Mouse (Mus musculus): ENCODE results near the gene Asxl2.

DNA sequence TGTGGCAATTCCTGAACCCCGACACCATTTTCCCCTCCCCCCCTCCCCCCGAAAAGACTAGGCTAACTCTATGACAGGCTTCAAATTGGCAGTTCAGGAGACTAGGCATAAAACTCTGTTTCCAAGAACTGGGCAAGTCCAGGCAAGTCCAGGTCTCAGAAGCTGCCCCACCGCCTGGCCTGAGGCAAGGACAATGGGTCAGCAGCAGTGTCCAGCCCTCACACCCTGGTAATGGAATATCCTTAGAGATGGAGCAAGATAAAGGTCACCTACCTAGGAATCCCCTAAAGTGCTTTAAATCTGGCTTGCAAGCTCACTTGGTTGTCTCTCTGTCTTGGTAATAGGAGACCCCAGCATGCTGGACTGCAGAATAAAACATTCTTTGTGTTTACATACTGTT is 121.3 kb downstream of the Asxl2 start:
- TF ChIP-seq CTCF (IDR thresholded peaks at IDR 0.05) = no peak
- no peak for TF ChIP-seq EP300 (IDR thresholded peaks at IDR 0.05)

Measured in lung, postnatal 0 days (tissue).